Mouse (Mus musculus) frontal cortex, adult (tissue): ENCODE data around the gene Ins1.

Experiments
- ATAC-seq: cut with Nextera tagmentation; 2 replicates; pipeline ENCODE4 v1.9.2; 2017; ENCODE audit warnings: mild to moderate bottlenecking, moderate library complexity, mixed read lengths; ENCODE audit not compliant: low TSS enrichment

The Ins1 gene

DNA sequence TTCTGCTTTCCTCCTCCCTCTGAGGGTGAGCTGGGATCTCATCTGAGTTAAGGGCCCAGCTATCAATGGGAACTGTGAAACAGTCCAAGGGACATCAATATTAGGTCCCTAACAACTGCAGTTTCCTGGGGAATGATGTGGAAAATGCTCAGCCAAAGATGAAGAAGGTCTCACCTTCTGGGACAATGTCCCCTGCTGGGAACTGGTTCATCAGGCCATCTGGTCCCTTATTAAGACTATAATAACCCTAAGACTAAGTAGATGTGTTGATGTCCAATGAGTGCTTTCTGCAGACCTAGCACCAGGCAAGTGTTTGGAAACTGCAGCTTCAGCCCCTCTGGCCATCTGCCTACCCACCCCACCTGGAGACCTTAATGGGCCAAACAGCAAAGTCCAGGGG lies at the start of gene Ins1:
Gene Ins1 (plus strand): TSS at position 301 of the 400 bp plus-strand sequence.
- ATAC-seq = no peak
